Mouse (Mus musculus) WW6 (cell line): ENCODE data around the gene Mn1.

Experiments used
- DNase-seq: peaks from one replicate; pipeline ENCODE4 v3.0.0-alpha.2; 2013; ENCODE audit warnings: low read depth, low spot score

Gene Mn1

DNA sequence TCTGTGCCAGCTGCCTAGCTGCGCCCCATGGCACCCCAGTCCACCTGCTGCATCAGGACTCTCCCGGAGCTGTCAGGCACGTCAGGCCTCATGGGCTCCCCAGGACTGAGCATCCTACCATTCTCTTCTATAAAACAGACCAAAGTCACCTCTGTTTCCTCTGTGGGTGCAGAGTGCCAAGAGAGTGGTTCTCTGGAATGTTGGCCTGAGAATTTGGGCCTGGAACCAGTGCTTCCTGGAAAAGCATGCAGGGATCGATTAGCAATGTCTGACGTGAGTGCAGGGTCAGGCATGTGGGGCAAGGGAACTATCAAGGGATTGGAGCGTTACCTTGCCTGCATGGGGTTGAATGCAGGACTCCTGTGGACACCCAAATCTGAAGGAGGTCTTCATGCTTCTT is 59.0 kb downstream of the Mn1 start:
- DNase-seq, result no peak

- DNase-seq, result no peak
Measured at GRCm38 (mm10) chr5:111485907-111486306, 68.7 kb downstream of the Mn1 start.

GRCm38 (mm10) chr5:111489022-111489616 is 72.0 kb downstream of the Mn1 start:
- DNase-seq, result no peak

DNA sequence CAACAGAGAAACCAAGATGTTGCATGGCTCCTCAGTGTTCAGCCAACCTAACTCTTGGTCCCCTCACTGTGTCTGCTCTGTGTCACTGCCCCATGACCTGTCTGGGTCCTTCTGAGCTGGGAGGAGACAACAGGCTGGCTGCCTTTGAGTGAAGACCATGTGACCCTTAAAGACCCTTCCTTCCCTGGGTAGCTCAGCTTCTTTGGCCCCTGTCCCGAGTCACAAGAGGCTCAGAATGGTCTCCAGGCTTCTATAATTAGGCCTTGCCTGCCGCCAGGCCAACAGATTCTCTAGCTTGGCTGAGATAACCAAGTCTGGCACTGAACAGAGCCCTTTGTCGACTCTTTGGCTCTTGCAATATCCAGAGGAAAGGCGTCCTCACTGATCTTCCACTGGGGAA is 73.4 kb downstream of the Mn1 start:
- DNase-seq, result no peak

- DNase-seq, result no peak
Measured at GRCm38 (mm10) chr5:111491485-111491884, 74.3 kb downstream of the Mn1 start.

GRCm38 (mm10) chr5:111500036-111500435 is 82.9 kb downstream of the Mn1 start:
- DNase-seq, result no peak

DNA sequence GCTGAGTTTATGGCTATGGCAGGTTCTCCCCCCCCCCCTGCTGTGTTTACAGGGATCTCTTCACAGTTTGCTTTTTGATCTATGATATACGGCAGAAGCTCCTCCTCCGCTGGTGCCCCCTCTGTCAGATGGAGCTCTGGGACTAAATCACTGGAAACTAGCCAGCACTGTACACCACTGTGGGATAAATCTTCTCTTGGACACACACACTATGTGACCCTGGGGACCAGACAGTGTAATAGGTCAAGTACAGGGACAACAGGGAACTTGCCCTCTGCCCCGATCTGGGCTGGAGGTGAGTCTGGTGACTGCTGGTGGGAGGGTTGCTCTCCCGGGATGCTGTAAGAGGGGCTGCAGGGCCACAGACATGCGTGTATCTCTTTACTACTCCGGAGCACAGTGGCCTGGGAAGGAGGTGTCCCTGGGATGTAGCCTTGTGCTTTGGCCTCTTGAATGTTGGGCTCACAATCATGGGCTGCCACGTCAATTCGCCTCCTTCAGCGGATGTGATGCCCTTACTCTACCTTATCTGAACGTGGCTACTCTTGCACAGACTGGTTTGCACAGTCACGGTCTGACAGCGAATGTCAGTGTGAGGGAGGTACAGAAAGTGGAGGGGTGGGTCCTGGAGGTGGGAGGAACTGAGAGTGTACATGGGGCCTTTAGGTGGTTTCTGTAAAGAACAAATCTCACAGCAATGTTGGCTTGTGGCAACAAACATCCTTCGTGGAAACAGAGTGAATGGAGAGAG is 84.7 kb downstream of the Mn1 start:
- DNase-seq, result no peak

GRCm38 (mm10) chr5:111505241-111505640 is 88.1 kb downstream of the Mn1 start:
- DNase-seq, result no peak

DNA sequence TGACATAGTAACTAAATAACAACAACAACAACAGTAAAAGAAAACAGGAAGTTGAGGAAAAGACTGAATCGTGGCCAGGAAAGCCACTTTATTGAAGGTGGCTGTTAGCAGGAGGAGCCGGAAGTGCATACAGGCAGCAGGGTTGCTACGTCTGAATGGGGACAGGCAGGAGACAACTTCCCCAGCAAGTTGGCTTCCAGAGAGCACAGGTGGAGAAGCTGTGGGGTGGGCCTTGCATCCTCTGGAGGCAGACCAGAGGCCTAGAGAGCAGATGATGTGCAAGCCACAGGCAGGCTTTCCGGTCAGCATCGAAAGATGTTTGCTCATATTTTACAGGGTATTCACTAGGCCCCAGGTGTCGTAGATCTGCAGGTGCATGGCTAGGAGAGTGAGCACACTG is 88.7 kb downstream of the Mn1 start:
- no peak for DNase-seq

DNA sequence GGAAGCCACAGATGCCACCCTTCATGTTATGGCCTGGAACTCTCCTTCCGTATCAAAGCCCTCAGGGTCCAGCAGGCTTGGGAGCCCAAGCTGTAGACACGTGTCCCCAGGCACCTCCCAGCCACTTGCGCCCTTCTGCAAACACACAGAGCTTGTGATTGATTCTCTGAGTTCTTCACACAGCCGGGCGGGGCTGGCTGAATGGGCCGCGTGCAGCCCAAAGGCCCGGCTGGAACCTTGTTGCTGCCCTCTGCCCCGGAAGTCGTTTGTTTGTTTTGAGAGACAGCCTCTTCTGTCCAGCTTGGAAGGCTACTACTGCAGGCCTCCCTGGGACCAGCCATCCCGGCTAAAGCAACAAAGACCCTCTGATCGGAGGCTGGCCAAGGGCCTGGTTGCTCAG is 89.2 kb downstream of the Mn1 start:
- DNase-seq, result no peak
